Mouse (Mus musculus): Measurements from ENCODE around the gene Glp1r. TPM values are rescaled to one million over a fixed set of nuclear protein-coding genes. Genes with fewer than 3 reads are reported as not detected.

The Glp1r gene
- polyA plus RNA-seq, 1 experiment from 2014 or later = 0.13 TPM

DNA sequence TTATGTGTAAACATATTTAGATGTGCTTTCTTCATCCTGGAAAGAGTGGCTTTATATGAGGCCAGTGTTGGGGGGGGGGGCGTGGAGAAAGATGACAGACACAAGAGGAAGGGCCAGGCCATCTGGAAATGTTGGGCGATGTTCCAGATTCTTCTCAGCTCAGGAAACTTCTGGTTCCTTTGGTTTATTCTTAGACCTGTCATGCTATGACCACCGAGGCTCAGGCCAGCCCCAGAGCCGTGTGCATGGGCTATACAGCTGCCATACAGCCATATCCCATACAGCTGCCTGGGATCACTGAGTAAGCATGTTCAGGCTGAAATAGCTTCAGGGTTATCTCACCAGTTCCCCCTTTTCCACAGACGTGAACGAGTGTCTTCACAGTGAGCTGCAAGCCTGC, 71.7 kb downstream of the Glp1r start:
- no peak overlapping the region for H3K9ac ChIP-seq (replicated peaks)
- no peaks in the 10 kb centered on the region for H3K36me3 ChIP-seq
- H3K4me2 ChIP-seq (replicated peaks) = no peak overlapping the region
- no peaks in the 10 kb centered on the region for H3K27me3 ChIP-seq
- H3K27ac ChIP-seq = no peak overlapping the region
- no peaks in the 10 kb centered on the region for H3K9me3 ChIP-seq
- WGBS = 90% methylated on average over 6 of the region's 6 CpGs
- H3K4me1 ChIP-seq (replicated peaks) = no peaks in the 10 kb centered on the region
- no peak for ATAC-seq
- H3K4me3 ChIP-seq (replicated peaks) = no peak overlapping the region

DNA sequence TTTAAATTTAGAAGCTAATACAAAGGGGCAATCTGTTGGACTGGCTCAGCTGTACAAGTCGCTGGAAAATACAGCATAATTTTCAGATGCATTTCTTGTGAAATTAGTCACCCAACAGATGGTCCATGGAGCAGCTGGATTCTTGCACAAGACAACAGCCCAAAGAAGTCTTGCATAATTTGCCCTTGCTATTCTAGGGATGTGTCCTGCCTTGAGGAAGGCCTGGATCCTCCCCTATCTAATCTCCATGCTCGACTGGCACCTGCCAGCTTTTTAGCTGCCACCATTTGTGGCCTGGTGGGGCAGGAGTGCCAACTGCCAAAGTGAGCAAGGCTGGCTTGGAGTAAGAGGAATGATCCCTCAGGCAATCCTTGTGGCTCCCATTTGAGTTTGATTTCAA, 75.7 kb downstream of the Glp1r start:
- no peaks in the 10 kb centered on the region for H3K36me3 ChIP-seq
- no peak overlapping the region for H3K9ac ChIP-seq (replicated peaks)
- no peaks in the 10 kb centered on the region for H3K27me3 ChIP-seq
- no peaks in the 10 kb centered on the region for H3K4me1 ChIP-seq (replicated peaks)
- no peak for ATAC-seq
- 71% methylated on average over 2 of the region's 2 CpGs for WGBS
- H3K4me3 ChIP-seq (replicated peaks) = no peak overlapping the region
- H3K9me3 ChIP-seq = no peaks in the 10 kb centered on the region
- no peak overlapping the region for H3K4me2 ChIP-seq (replicated peaks)
- H3K27ac ChIP-seq = no peak overlapping the region

DNA sequence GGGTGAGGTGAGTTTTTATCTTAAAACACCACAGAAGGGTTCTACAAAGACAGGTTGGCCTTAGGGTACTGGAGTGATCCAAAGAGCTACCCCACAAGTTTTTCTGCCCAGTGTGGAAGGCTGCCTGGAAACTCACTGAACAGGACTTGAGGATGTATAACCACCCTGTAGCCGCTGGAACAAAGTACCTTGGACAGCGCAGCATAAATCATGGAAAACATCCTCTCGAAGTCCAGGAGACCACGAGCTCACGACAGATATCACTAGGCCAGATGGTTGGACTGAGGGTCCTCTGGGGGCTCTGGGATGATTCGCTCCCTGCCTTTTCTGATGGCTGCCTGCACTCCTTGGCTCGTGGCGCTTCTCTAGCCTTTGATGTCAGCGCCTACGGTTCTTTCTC, 76.9 kb downstream of the Glp1r start:
- Histone ChIP-seq H3K9ac (replicated peaks) (no peak overlapping the region), H3K4me1 (replicated peaks) (no peaks in the 10 kb centered on the region), H3K4me2 (replicated peaks) (no peak overlapping the region), H3K27ac (no peak overlapping the region), H3K4me3 (replicated peaks) (no peak overlapping the region), H3K9me3 (no peaks in the 10 kb centered on the region), H3K27me3 (no peaks in the 10 kb centered on the region), H3K36me3 (no peaks in the 10 kb centered on the region)
- WGBS = 88% methylated on average over 10 of the region's 10 CpGs
- ATAC-seq = no peak

DNA sequence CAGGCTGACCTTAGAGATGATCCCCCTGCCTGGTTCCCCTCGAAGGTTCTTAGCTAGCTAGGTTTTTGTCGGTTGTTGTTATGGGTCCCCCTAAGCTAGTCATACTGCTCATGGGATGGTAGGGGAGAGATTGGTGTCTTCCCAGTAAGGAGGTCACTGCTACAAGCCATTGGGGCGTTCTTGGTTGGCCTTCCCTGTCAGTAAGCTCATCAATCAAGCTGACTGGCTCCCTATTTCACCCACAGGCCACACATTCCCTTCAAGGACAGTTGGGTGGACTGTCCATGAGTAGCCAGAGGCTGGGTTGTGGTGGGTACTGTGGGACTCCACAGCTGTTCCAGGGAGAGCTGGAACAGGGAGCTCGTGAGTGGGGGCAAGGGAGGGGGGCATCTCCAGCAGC, 81.9 kb downstream of the Glp1r start:
- WGBS = 72% methylated on average over 4 of the region's 4 CpGs

DNA sequence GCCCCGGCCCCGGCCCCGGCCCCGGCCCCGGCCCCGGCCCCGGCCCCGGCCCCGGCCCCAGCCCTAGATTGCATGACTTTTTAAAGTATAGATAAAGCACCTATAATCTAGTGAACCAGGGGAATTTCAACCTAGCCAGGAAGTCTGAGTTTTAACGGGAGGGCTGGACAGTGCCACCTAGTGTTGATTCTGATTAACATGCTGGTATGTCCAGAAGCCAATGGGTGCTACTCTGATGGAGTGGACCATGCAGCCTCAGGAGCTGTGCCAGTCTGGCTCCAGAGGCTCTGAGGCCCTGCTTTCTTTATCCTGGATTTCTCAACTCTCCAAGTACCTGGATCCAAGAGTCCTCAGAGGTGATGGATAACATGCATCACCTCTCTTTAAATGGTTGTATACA, 88.6 kb downstream of the Glp1r start:
- Histone ChIP-seq H3K36me3 (no peaks in the 10 kb centered on the region), H3K27ac (no peak overlapping the region), H3K9ac (replicated peaks) (no peak overlapping the region), H3K4me1 (replicated peaks) (no peaks in the 10 kb centered on the region), H3K4me3 (replicated peaks) (no peak overlapping the region), H3K9me3 (no peaks in the 10 kb centered on the region), H3K27me3 (no peaks in the 10 kb centered on the region), H3K4me2 (replicated peaks) (no peak overlapping the region)
- no peak for ATAC-seq
- WGBS = 82% methylated on average over 10 of the region's 10 CpGs

More for the DNA sequence above, 81.9 kb downstream of the Glp1r start:
- Histone ChIP-seq H3K36me3 (no peaks in the 10 kb centered on the region), H3K27me3 (no peaks in the 10 kb centered on the region), H3K9ac (replicated peaks) (no peak overlapping the region), H3K4me2 (replicated peaks) (no peak overlapping the region), H3K4me3 (replicated peaks) (no peak overlapping the region), H3K27ac (no peak overlapping the region), H3K9me3 (no peaks in the 10 kb centered on the region), H3K4me1 (replicated peaks) (no peaks in the 10 kb centered on the region)
- ATAC-seq = no peak

Small RNAs within 50 kb of the gene (microRNA-seq; reads per million reads assigned to microRNA genes)
- gene Gm24026 = not detected

Other genes starting within 250 kb of the Glp1r start
- gene Umodl1, start 52.8 kb downstream of the Glp1r start, polyA plus RNA-seq (2015; fragmentation: Nextera tagmentation; extraction: Ambion mirVana) = 0.07 and 0.09 TPM in 2 replicates
- gene Abcg1, start 155.9 kb downstream of the Glp1r start, polyA plus RNA-seq (2015; fragmentation: Nextera tagmentation; extraction: Ambion mirVana) = 21.8 and 24.4 TPM in 2 replicates
- gene Tff3, start 227.8 kb downstream of the Glp1r start, polyA plus RNA-seq (2015; fragmentation: Nextera tagmentation; extraction: Ambion mirVana) = 0.97 and 2.0 TPM in 2 replicates
- gene Tff2, start 242.5 kb downstream of the Glp1r start, polyA plus RNA-seq (2015; fragmentation: Nextera tagmentation; extraction: Ambion mirVana) = not detected in 2 replicates